Mouse (Mus musculus): ENCODE measurements around the gene Fam120a. TPM values are rescaled to one million over a fixed set of nuclear protein-coding genes. Genes with fewer than 3 reads are reported as not detected.

The Fam120a gene
- total RNA-seq, 4 experiments from 2014 or later = 170 to 195 (median 182) TPM

DNA sequence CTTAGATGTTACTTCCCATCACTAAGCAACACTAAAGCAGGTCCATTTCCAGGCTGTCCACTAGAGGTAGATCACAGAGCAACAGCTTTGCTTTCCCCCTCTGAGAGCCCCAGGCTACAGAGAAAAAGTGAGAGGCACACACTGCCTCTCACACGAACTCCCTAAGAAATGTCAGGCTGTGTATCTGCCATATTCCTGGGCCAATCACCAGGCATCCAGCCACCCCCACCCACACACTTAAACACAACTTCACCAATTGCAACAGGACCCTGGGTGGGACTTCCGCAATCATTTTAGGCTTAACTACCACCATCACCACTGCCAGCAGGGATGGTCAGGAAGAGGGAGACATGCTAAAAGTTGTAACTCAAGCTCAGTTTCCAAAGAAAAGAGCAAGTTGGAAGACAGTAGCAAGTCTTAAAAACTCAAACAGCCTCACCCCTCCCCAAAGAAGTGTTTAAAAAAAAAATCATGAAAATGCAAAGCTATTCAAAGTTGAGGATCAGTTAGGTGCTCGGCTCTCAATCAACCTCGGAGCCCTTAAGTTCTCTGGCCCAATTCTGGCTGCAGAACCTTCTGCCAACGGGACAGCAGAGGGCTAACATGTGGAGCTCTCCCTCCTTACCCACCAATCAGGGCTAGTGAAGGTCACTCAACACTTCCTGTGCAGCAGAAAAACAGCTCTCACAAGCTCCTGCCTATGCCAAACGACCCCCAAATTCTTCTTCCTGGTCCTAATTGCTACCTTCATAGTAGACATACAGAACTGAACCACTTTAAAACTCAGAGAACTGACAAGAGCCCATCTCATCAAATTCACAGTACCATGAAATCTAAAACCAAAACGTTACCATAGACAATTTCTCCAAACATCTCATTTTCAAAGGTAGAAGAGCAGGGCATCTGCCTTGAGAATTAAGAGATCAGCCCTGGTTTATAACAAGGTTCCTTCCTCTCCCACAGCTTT, 2.0 kb downstream of the Fam120a start:
- DNase-seq = peak; percentile 55

DNA sequence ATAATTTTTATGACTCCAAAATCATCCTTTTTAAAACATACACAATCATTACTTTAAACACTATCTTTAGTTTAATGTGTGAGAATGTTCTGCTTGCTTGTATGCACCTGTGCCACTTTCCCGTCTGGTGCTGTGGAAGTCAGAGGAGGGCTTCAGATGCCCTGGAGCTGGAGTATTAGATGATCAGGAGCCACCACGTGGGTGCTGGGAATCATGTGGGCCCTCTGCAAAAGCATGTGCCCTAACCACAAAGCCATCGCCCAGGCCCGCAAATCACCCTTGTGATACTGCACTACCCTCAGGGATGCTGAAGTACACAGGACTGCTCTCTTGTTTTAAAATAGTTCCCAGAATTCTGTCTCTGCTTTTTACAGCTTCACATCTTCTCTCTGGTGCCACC, 3.0 kb downstream of the Fam120a start:
- DNase-seq = no peak

DNA sequence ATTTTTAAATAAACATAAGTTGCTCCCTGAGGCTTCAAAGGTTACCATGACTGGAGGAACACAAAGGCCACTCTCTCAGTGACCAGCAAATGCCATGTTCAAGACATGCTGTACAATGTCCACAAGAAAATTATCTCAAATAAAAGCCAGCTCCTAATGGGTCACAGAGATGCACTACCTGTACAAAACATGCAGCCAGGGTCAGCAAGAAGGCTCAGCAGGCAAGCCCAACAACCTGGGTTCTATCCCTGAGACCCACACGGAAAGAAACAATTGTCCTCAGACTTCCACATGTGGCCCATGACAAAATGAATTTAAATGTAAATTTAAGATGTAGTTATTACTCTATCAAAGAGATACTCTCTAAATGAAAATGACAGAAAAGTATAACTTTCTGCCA, 4.7 kb downstream of the Fam120a start:
- no peak for DNase-seq

DNA sequence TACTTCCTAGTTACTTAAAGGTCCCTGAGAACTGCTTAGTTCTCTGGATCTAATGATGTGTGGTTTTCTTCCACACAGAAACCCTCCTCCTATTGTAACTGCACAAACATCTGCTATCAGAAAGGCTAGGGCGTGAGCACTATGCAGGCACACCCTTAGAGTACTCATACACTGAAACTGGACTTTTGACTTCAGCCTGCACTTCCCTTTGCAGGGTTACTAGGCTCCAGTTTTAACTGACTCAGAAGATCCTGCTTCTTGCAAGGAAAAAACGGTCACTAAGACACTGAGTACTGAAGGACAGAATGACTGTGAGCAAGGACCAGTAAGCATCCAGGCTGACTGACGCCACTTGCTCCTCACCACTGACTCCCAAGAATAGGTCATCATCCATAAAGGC, 5.3 kb downstream of the Fam120a start:
- no peak for DNase-seq

- no peak for DNase-seq
Observed at GRCm38 (mm10) chr13:48958608-48959007, 9.2 kb downstream of the Fam120a start.

- no peak for DNase-seq
Observed at GRCm38 (mm10) chr13:48954825-48955224, 13.0 kb downstream of the Fam120a start.

- no peak for DNase-seq
Observed at GRCm38 (mm10) chr13:48950600-48951241, 17.1 kb downstream of the Fam120a start.

DNA sequence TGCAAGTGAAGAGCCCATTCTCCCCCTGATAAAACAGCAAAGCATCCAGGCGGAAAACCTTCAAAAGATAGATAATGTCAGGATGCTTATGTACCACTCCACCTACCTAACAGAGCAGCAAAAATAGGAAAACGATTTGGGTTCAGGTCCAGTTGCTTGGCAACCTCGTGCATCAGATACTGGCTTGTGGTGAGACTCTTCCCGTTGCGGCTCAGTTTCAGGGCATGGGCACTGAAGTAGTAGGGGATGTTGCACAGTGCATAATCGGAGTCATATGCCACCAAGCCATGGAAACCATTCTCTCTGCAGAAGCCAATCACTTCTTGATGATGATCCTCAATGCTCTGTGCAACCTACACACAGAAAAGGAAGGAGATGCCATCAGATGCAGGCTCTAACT, 18.9 kb downstream of the Fam120a start:
- DNase-seq = no peak

GRCm38 (mm10) chr13:48944571-48944970, 23.2 kb downstream of the Fam120a start:
- no peak for DNase-seq

DNA sequence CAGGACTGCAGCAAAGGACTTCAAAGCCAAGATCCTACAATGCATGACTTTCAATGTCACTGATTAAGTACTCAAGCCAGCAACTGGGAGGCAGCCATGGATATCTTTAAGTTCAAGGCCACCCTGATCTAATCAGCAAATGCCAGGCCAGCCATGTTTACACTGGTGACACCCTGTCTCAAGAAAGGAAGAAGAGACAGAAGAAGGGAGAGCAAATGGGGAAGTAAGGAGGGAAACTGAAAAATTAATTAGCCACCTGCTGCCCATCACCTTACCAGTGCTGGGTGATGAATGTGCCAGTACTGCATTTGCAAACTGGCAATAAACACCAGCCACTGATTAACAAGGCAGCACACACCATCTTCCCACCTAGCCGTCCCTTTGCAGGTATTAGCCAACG, 25.3 kb downstream of the Fam120a start:
- peak; percentile 61 for DNase-seq

DNA sequence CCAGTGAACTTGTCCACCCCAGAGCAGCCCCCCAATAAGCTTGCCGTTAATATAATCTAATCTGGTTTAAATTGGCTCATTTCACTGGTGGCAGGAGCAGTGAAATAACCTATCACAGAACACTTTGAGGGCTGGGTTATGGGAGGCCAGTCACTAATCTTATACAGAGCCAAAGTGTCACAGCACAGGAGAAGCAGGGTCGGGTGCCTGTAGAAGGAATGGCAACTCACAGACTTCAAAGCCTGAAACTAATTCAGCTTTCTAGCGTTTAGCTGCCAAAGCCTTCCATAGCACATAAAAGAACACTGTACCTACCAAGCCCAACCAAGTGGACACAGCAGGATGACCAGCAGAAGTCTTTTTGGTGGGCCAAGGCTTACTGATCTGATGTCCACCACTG, 26.0 kb downstream of the Fam120a start:
- no peak for DNase-seq

GRCm38 (mm10) chr13:48934597-48934996, 33.2 kb downstream of the Fam120a start:
- DNase-seq = no peak

- DNase-seq = no peak
Observed at GRCm38 (mm10) chr13:48932692-48933091, 35.1 kb downstream of the Fam120a start.

DNA sequence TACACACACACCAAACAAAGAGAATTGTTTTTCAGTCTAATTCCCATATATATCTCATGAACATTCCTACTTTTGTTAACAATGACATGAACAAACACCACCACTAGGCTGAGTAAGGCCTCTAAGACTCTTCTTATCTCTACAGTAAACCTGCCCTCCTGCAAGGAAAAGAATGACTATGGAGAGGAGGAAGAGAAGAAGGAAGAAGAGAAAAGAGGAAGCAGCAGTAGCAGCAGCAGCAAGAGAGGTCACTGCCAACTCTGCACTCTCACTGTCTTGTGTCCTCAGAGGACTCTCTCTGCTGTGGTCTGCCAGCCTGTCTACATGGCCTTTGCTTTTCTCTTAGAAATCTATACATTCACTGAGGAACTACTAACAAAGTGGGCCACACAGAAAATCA, 36.1 kb downstream of the Fam120a start:
- no peak for DNase-seq

DNA sequence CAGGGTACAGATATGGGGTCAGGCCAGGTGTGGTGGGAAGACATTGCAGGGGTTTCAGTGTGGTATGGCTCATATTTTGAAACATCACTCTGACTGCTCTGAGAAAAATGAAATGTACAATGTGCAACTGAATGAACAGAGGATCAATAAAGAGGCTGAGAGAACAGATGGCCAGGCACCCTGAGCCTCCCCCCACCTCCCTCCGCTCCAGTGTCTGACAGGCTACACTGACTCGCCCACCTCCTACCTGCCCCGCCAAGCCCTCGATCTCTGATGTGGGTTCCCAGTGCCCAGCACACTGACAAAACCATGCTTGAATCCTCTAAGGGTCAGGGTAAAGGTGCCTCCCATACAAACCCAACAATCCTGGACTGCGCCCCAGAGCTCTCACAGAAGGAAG, 36.6 kb downstream of the Fam120a start:
- DNase-seq = no peak

GRCm38 (mm10) chr13:48929535-48930110, 38.2 kb downstream of the Fam120a start:
- no peak for DNase-seq

GRCm38 (mm10) chr13:48927609-48928008, 40.2 kb downstream of the Fam120a start:
- no peak for DNase-seq

DNA sequence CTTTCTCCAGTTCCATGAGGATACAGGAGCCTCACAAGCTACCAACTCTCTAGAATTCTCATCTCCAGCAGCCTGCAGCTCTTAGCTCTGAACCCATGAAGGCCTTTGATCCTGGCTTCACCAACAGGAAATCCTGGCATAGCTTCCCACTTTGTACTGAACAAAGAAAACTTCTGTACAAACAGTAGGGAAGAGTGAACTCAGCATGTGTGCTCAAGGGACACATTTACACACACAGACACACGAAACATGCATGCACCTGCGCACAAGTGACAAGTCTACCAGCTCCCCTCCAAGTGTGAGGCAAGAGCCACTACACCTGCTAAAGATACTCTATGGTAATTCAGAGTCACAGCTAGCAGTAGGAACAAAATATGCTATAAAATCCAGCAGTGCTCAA, 45.1 kb downstream of the Fam120a start:
- no peak for DNase-seq

DNA sequence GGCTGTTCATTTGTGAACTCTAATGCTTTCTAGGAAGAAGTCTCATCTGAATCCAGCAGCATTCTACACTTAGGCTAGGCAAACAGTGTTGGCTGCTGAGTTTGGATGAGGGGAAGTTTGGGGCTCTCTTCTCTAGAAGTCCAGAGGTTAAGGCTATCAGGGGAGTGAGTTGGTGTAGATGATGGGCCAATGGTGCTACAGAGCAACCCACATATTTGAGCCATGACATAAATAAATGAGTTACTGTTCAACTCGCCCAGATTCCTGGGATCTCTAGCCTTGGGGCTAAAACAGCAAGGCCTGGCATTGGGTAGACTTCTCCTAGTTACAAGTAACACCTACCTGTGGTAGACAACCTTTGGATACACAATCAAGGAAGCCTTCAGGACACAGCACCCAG, 46.6 kb downstream of the Fam120a start:
- no peak for DNase-seq

- DNase-seq = no peak
Observed at GRCm38 (mm10) chr13:48919756-48920415, 47.9 kb downstream of the Fam120a start.

- no peak for DNase-seq
Observed at GRCm38 (mm10) chr13:48917113-48917599, 50.7 kb downstream of the Fam120a start.

DNA sequence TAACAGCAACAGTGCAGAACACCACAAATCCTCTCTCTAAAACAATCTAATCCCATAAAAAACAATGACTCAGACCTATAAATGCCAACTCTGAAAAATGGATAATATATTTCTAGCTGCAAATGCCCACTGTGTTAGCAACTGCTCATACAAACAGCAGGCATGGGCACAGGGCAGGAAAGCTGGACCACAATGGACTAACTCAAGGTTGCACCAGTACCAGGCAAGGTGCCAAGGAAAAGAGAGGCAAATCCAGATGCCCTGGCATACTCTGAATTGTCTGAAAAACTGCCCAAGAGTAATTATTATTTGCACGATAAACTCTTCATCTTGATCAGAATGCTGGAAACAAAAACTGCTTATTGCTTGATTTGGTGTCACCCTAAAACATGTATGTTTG, 54.1 kb downstream of the Fam120a start:
- DNase-seq = peak; percentile 69

DNA sequence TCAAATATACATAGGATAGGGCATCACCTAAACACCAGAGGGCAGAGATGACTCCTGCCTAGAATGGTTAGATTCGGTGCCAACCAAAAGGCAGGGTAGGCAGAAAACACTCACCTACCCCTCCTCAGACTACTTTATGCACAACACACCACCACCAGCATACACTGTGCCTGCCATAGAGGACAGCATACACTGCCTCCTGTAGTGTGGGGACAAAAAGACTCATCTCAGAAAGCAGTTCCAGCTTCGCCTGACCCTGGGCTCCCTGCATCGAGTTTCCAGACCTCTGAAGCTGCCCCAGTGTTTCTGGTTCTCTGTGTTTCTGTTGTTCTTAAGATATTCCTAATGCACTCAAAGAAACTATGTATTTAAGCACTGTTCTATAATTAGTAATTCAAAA, 54.7 kb downstream of the Fam120a start:
- DNase-seq = no peak

Data from adrenal gland, adult 8-10 months (tissue).